In the genomic region with DNA sequence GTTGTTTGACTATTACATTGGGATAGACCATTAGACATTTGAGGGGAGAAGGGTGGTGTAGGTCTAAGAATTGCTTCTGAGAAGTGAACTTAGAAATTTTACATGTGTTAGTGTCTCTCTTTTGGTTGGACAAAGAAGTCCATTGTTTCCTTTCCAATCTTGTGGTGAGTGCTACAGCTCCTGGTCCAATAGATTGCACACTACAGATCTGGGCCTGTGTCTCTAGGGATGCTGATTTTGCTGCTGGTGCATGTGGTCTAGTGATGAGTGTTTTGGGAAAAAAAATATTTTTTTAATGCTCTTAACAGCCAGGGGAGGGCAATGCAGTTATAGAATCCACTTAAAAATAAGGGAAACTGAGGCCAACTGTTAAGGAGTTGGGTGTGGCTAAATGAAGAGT, we compare ENCODE assay signal across 17 mouse cellular contexts.
"Had no signal": no experiment of that assay in that cellular context is flagged by ENCODE, and none has a peak within 500 bp of the region (broad histone marks: within the 10 kb centered on the region; RNA-seq: fewer than 3 reads in every experiment).

No protein-coding gene starts in this region.

- H3K27ac ChIP-seq: lung, embryonic 15.5 days; macrophage; neural tube, embryonic 12.5 days; stomach, embryonic 15.5 days; stomach, postnatal 0 days had no signal

- H3K9ac ChIP-seq: liver, postnatal 0 days; lung, embryonic 15.5 days; neural tube, embryonic 12.5 days; stomach, embryonic 15.5 days had no signal

- DNase-seq: liver, postnatal 0 days; lung, adult 2 months; lung, postnatal 14 days; lung, postnatal 36 days; midbrain, embryonic 14.5 days; right cerebral cortex, postnatal 14 days; thymus, adult 2 months; thymus, postnatal 25 days; thymus, postnatal 4 days had no signal

- H3K4me3 ChIP-seq: lung, embryonic 15.5 days; neural tube, embryonic 12.5 days; stomach, embryonic 15.5 days had no signal

- H3K9me3 ChIP-seq: lung, embryonic 15.5 days; megakaryocyte, embryonic 14.5 days; neural tube, embryonic 12.5 days; stomach, embryonic 15.5 days had no signal

- H3K4me2 ChIP-seq: lung, embryonic 15.5 days; midbrain, embryonic 11.5 days; stomach, embryonic 15.5 days had no signal

- ATAC-seq: lung, postnatal 0 days had no signal

- H3K4me1 ChIP-seq: lung, embryonic 15.5 days; stomach, embryonic 15.5 days had no signal

- H3K36me3 ChIP-seq: lung, embryonic 15.5 days; neural tube, embryonic 12.5 days; stomach, embryonic 15.5 days had no signal

- H3K27me3 ChIP-seq: lung, embryonic 15.5 days; megakaryocyte, embryonic 14.5 days; neural tube, embryonic 12.5 days; stomach, embryonic 15.5 days had no signal
